Mouse (Mus musculus) heart, embryonic 13.5 days (tissue): Measurements from ENCODE around the gene Fam151a. TPM values are rescaled to one million over a fixed set of nuclear protein-coding genes. Genes with fewer than 3 reads are reported as not detected.
"Not testable (repeated sequence)": the region's sequence is repeated elsewhere in the genome, so short reads cannot be mapped to it uniquely, and the experiment has no call there.

ENCODE experiments used
- ATAC-seq: fragments of 200-750 bp; cut with Nextera tagmentation; 2 replicates; pipeline ENCODE4 v1.8.0; 2017; ENCODE audit warnings: moderate TSS enrichment; ENCODE audit not compliant: insufficient number of reproducible peaks, low FRiP score, low TSS enrichment; ENCODE audit errors: extremely low read depth
- H3K27ac ChIP-seq: fragments of 300-500 bp; sonication (generic); replicated peaks from 2 replicates; pipeline ENCODE4 v1.5.1; 2015; ENCODE audit warnings: moderate library complexity, mild to moderate bottlenecking, inconsistent platforms
- H3K27me3 ChIP-seq: fragments of 300-500 bp; sonication (generic); replicated peaks from 2 replicates; pipeline ENCODE4 v1.6.1; 2015; ENCODE audit warnings: mild to moderate bottlenecking, inconsistent platforms
- H3K36me3 ChIP-seq: fragments of 300-500 bp; sonication (generic); 2 replicates; pipeline ENCODE4 v1.6.1; 2015; ENCODE audit warnings: mild to moderate bottlenecking, inconsistent platforms
- H3K4me1 ChIP-seq: fragments of 300-500 bp; sonication (generic); 2 replicates; pipeline ENCODE4 v1.6.1; 2015; ENCODE audit warnings: inconsistent platforms
- H3K4me2 ChIP-seq: fragments of 300-500 bp; sonication (generic); 2 replicates; pipeline ENCODE4 v1.6.1; 2015; ENCODE audit warnings: inconsistent platforms, mild to moderate bottlenecking, moderate library complexity
- H3K4me3 ChIP-seq: fragments of 300-500 bp; sonication (generic); 2 replicates; pipeline ENCODE4 v1.5.1; 2015; ENCODE audit warnings: moderate library complexity, mild to moderate bottlenecking, inconsistent platforms
- H3K9ac ChIP-seq: fragments of 300-500 bp; sonication (generic); 2 replicates; pipeline ENCODE4 v1.6.1; 2015; ENCODE audit warnings: inconsistent platforms, mild to moderate bottlenecking, moderate library complexity
- H3K9me3 ChIP-seq: fragments of 300-500 bp; sonication (generic); 2 replicates; pipeline ENCODE4 v1.6.1; 2016; ENCODE audit warnings: inconsistent platforms
- WGBS: fragments of 180-500 bp; shearing (Covaris S2); methylation state at CpG from one replicate; pipeline ENCODE4 v1.1.7; 2015; ENCODE audit warnings: mixed read lengths; 5-methylcytosine and 5-hydroxymethylcytosine counted together
- polyA plus RNA-seq: library from polyadenylated mRNA; unstranded; fragments of >200 nt; fragmentation: Nextera tagmentation; extraction: Ambion mirVana; gene quantifications from 2 replicates; pipeline ENCODE4 v1.2.1, GENCODE M21; 2015

Fam151a gene
- polyA plus RNA-seq, 1 experiment from 2014 or later = 0.12 TPM

- Histone ChIP-seq H3K9ac (no peak overlapping the region), H3K4me1 (no peaks in the 10 kb centered on the region), H3K4me2 (no peak overlapping the region), H3K27me3 (peaks cover 16% of the 10 kb centered on the region), H3K4me3 (no peak overlapping the region), H3K9me3 (no peaks in the 10 kb centered on the region), H3K36me3 (no peaks in the 10 kb centered on the region), H3K27ac (no peak overlapping the region)
- ATAC-seq = no peak
- WGBS = 70% methylated on average over 4 of the region's 4 CpGs
Observed at GRCm38 (mm10) chr4:106720631-106721030, 13.1 kb upstream of the Fam151a start.

GRCm38 (mm10) chr4:106730814-106731213, 2.9 kb upstream of the Fam151a start, which contains the start of gene Mroh7:
Gene Mroh7, minus strand, starts transcription at chr4:106730925.
- Histone ChIP-seq H3K4me2 (no peak within 1 kb of the TSS), H3K9ac (no peak within 1 kb of the TSS), H3K27ac (no peak within 1 kb of the TSS), H3K27me3 (0 out of 2 replicates have a peak, but pooled peaks cover 3% of the 10 kb centered on the region), H3K9me3 (no peaks in the 10 kb centered on the region), H3K36me3 (no peaks in the 10 kb centered on the region), H3K4me3 (no peak within 1 kb of the TSS), H3K4me1 (no peaks in the 10 kb centered on the region)
- 78% methylated on average over 7 of the region's 7 CpGs for WGBS
- ATAC-seq = no peak

GRCm38 (mm10) chr4:106736884-106737283, 3.2 kb downstream of the Fam151a start:
- not testable (repeated sequence) for ATAC-seq, H3K4me2 ChIP-seq
- 83% methylated on average over 1 of the region's 1 CpGs for WGBS

GRCm38 (mm10) chr4:106737904-106738303, 4.2 kb downstream of the Fam151a start:
- Histone ChIP-seq H3K9me3 (no peaks in the 10 kb centered on the region), H3K4me2 (no peak overlapping the region), H3K9ac (no peak overlapping the region), H3K27me3 (no peaks in the 10 kb centered on the region), H3K4me1 (no peaks in the 10 kb centered on the region), H3K36me3 (no peaks in the 10 kb centered on the region), H3K4me3 (no peak overlapping the region), H3K27ac (no peak overlapping the region)
- WGBS = 66% methylated on average over 3 of the region's 3 CpGs
- ATAC-seq = no peak

More at GRCm38 (mm10) chr4:106736884-106737283, 3.2 kb downstream of the Fam151a start:
- H3K4me1 ChIP-seq, H3K27me3 ChIP-seq, H3K36me3 ChIP-seq, H3K9me3 ChIP-seq, H3K9ac ChIP-seq, H3K27ac ChIP-seq, H3K4me3 ChIP-seq: not testable (repeated sequence)

GRCm38 (mm10) chr4:106745862-106746261, 12.2 kb downstream of the Fam151a start:
- WGBS = 77% methylated on average over 7 of the region's 7 CpGs
- no peaks in the 10 kb centered on the region for H3K27me3 ChIP-seq
- H3K9ac ChIP-seq = no peak overlapping the region
- no peak overlapping the region for H3K4me3 ChIP-seq
- H3K4me1 ChIP-seq = peaks cover 12% of the 10 kb centered on the region
- no peaks in the 10 kb centered on the region for H3K9me3 ChIP-seq
- no peak overlapping the region for H3K4me2 ChIP-seq
- no peak for ATAC-seq
- no peak overlapping the region for H3K27ac ChIP-seq
- H3K36me3 ChIP-seq = 0 out of 2 replicates have a peak, but pooled peaks cover 8% of the 10 kb centered on the region

GRCm38 (mm10) chr4:106747001-106747580, 13.4 kb downstream of the Fam151a start:
- 87% methylated on average over 1 of the region's 1 CpGs for WGBS
- no peak overlapping the region for H3K4me2 ChIP-seq
- 0 out of 2 replicates have a peak, but pooled peaks cover 8% of the 10 kb centered on the region for H3K36me3 ChIP-seq
- H3K4me3 ChIP-seq = no peak overlapping the region
- peaks cover 12% of the 10 kb centered on the region for H3K4me1 ChIP-seq
- no peaks in the 10 kb centered on the region for H3K9me3 ChIP-seq
- ATAC-seq = no peak
- H3K9ac ChIP-seq = no peak overlapping the region
- H3K27ac ChIP-seq = no peak overlapping the region
- no peaks in the 10 kb centered on the region for H3K27me3 ChIP-seq

GRCm38 (mm10) chr4:106749699-106750098, 16.0 kb downstream of the Fam151a start:
- Histone ChIP-seq H3K27ac (no peak overlapping the region), H3K9ac (peak overlapping the region; percentile 61), H3K36me3 (0 out of 2 replicates have a peak, but pooled peaks cover 8% of the 10 kb centered on the region), H3K9me3 (no peaks in the 10 kb centered on the region), H3K4me1 (peaks cover 12% of the 10 kb centered on the region), H3K27me3 (no peaks in the 10 kb centered on the region), H3K4me3 (peak overlapping the region; percentile 28), H3K4me2 (peak overlapping the region; percentile 57)
- no peak for ATAC-seq
- WGBS = 8% methylated on average over 7 of the region's 7 CpGs

GRCm38 (mm10) chr4:106751726-106752125, 18.0 kb downstream of the Fam151a start:
- no peaks in the 10 kb centered on the region for H3K27me3 ChIP-seq
- ATAC-seq = no peak
- H3K4me2 ChIP-seq = no peak overlapping the region
- H3K27ac ChIP-seq = no peak overlapping the region
- no peak overlapping the region for H3K9ac ChIP-seq
- H3K4me3 ChIP-seq = no peak overlapping the region
- H3K4me1 ChIP-seq = peaks cover 8% of the 10 kb centered on the region
- 0 out of 2 replicates have a peak, but pooled peaks cover 8% of the 10 kb centered on the region for H3K36me3 ChIP-seq
- WGBS = 92% methylated on average over 6 of the region's 6 CpGs
- no peaks in the 10 kb centered on the region for H3K9me3 ChIP-seq

GRCm38 (mm10) chr4:106764166-106764565, 30.5 kb downstream of the Fam151a start:
- no peak for ATAC-seq
- no peaks in the 10 kb centered on the region for H3K4me1 ChIP-seq
- peaks cover 13% of the 10 kb centered on the region for H3K36me3 ChIP-seq
- H3K4me2 ChIP-seq = no peak overlapping the region
- no peak overlapping the region for H3K27ac ChIP-seq
- H3K9me3 ChIP-seq = no peaks in the 10 kb centered on the region
- H3K9ac ChIP-seq = no peak overlapping the region
- no peaks in the 10 kb centered on the region for H3K27me3 ChIP-seq
- no peak overlapping the region for H3K4me3 ChIP-seq
- 81% methylated on average over 7 of the region's 7 CpGs for WGBS

- no peak for ATAC-seq
- Histone ChIP-seq H3K36me3 (no peaks in the 10 kb centered on the region), H3K4me3 (no peak overlapping the region), H3K4me2 (no peak overlapping the region), H3K27me3 (no peaks in the 10 kb centered on the region), H3K9ac (no peak overlapping the region), H3K4me1 (no peaks in the 10 kb centered on the region), H3K9me3 (no peaks in the 10 kb centered on the region), H3K27ac (no peak overlapping the region)
- WGBS = 74% methylated on average over 2 of the region's 2 CpGs
Observed at GRCm38 (mm10) chr4:106769306-106769705, 35.6 kb downstream of the Fam151a start.

- 93% methylated on average over 1 of the region's 1 CpGs for WGBS
- Histone ChIP-seq H3K4me2 (no peak overlapping the region), H3K9ac (no peak overlapping the region), H3K36me3 (no peaks in the 10 kb centered on the region), H3K27ac (no peak overlapping the region), H3K9me3 (no peaks in the 10 kb centered on the region), H3K27me3 (no peaks in the 10 kb centered on the region), H3K4me1 (peaks cover 6% of the 10 kb centered on the region), H3K4me3 (no peak overlapping the region)
- no peak for ATAC-seq
Observed at GRCm38 (mm10) chr4:106772558-106772957, 38.9 kb downstream of the Fam151a start.

GRCm38 (mm10) chr4:106775767-106776166, 42.1 kb downstream of the Fam151a start:
- H3K9ac ChIP-seq, H3K27ac ChIP-seq, H3K4me3 ChIP-seq, ATAC-seq, H3K4me2 ChIP-seq, H3K9me3 ChIP-seq, H3K36me3 ChIP-seq, H3K27me3 ChIP-seq: not testable (repeated sequence)
- 81% methylated on average over 6 of the region's 6 CpGs for WGBS
- peaks cover 36% of the 10 kb centered on the region for H3K4me1 ChIP-seq
